Mouse (Mus musculus): Measurements from ENCODE around the gene Rhbdd1. TPM values are rescaled to one million over a fixed set of nuclear protein-coding genes. Genes with fewer than 3 reads are reported as not detected.

Rhbdd1 gene
- polyA plus RNA-seq, 1 experiment from 2014 or later = 7.6 TPM

DNA sequence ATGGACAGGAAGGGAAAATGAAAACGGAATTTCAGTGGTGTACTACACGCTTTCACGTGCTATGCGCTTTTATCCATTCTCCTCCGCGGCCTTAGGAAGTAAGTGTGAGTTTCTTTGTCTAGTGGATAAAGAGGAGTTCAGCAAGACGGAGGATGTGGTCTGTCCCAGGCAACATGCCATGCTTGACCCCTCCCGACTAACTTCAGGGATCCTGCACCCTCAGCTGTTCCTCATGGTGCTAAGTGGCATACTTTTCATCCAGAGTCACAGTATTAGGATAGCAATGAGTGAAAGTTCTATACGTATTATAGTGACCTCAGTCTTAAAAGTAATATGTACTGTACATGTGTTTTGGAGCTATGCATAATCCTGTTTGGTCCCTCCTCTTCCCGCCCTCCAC lies 4.6 kb downstream of the Rhbdd1 start:
- WGBS = 84% methylated on average over 10 of the region's 10 CpGs

DNA sequence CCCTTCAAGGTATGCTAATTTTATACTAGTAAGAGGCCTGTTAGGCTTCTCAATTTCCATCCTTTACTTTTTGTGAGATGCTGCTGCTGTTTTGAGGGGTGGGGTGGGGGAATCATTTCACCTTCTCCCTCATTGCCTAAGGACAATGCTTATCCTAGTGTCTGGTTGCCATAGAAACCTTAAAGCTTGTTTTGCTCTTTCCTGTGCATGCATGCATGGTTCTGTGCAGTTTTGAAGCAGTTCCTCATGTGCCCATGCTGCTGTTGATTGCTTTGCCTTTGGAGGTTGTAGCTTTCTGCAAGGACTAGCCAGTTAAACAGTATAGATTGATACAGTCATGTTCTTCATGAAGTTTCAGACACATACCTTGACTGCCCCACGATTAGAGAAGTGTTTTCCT lies 5.2 kb downstream of the Rhbdd1 start:
- ATAC-seq (ENCODE audit: insufficient read depth) (no peak), DNase-seq (no peak)
- TF ChIP-seq CTCF (IDR thresholded peaks at IDR 0.05; ENCODE audit: low read depth) = no peak
- H3K4me2 ChIP-seq = no peak overlapping the region
- H3K27me3 ChIP-seq (ENCODE audit: insufficient read depth, low read length) = no peaks in the 10 kb centered on the region
- H3K36me3 ChIP-seq (ENCODE audit: insufficient read depth) = no peaks in the 10 kb centered on the region
- H3K9ac ChIP-seq = no peak overlapping the region
- no peaks in the 10 kb centered on the region for H3K9me3 ChIP-seq (ENCODE audit: low read depth, low read length)
- peaks cover 4% of the 10 kb centered on the region; the same call in 1 of the 2 replicates for H3K4me1 ChIP-seq (ENCODE audit: insufficient read depth)
- H3K27ac ChIP-seq (ENCODE audit: low read depth) = no peak overlapping the region
- H3K4me3 ChIP-seq (ENCODE audit: low read depth, low read length) = no peak overlapping the region
- 88% methylated on average over 1 of the region's 1 CpGs for WGBS

More for the DNA sequence above, 4.6 kb downstream of the Rhbdd1 start:
- DNase-seq (no peak), ATAC-seq (ENCODE audit: insufficient read depth) (no peak)
- H3K4me1 ChIP-seq (ENCODE audit: insufficient read depth) = peaks cover 4% of the 10 kb centered on the region; the same call in 1 of the 2 replicates
- no peak overlapping the region for H3K4me3 ChIP-seq (ENCODE audit: low read depth, low read length)
- no peaks in the 10 kb centered on the region for H3K36me3 ChIP-seq (ENCODE audit: insufficient read depth)
- H3K9ac ChIP-seq = no peak overlapping the region
- H3K27ac ChIP-seq (ENCODE audit: low read depth) = no peak overlapping the region
- H3K9me3 ChIP-seq (ENCODE audit: low read depth, low read length) = no peaks in the 10 kb centered on the region
- H3K4me2 ChIP-seq = no peak overlapping the region
- H3K27me3 ChIP-seq (ENCODE audit: insufficient read depth, low read length) = no peaks in the 10 kb centered on the region
- TF ChIP-seq CTCF (IDR thresholded peaks at IDR 0.05; ENCODE audit: low read depth) = no peak

DNA sequence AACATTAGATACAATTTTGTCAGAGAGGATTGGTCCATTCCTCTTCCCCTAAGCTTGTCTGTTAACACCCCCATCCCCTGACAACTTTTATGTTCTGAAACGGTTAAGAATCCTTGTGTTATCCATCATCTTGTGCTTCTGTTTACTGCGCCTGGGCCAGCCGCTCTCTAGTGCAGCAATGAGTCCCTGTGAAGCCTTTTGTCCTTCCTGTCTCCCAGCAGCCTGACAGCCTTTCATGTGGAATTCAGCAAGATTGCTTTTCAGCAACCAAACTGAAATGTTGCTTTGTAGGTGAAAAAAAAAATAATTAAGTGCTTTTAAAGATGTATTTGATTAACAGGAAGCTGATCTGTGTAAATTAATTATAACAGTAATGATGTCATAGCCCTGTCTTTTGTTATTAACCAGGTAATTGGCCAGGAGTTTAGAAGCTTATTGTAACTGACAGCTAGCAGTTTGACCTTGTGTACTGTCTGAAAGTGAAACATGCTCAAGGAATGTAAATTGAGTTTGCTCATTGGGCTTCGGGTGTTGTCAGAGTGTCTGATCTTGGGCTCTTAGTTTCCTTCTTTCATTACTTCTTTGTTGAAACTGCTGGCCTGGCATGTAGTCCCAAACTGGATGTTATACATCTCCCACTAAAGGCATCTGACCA lies 8.0 kb downstream of the Rhbdd1 start:
- Histone ChIP-seq H3K9me3 (ENCODE audit: low read depth, low read length) (no peaks in the 10 kb centered on the region), H3K27me3 (ENCODE audit: insufficient read depth, low read length) (no peaks in the 10 kb centered on the region), H3K36me3 (ENCODE audit: insufficient read depth) (no peaks in the 10 kb centered on the region), H3K4me1 (ENCODE audit: insufficient read depth) (no peaks in the 10 kb centered on the region), H3K9ac (no peak overlapping the region), H3K4me3 (ENCODE audit: low read depth, low read length) (no peak overlapping the region), H3K27ac (ENCODE audit: low read depth) (no peak overlapping the region), H3K4me2 (no peak overlapping the region)
- TF ChIP-seq CTCF (IDR thresholded peaks at IDR 0.05; ENCODE audit: low read depth) = no peak
- no peak for ATAC-seq (ENCODE audit: insufficient read depth)
- DNase-seq = no peak
- WGBS = 23% methylated on average over 4 of the region's 4 CpGs

DNA sequence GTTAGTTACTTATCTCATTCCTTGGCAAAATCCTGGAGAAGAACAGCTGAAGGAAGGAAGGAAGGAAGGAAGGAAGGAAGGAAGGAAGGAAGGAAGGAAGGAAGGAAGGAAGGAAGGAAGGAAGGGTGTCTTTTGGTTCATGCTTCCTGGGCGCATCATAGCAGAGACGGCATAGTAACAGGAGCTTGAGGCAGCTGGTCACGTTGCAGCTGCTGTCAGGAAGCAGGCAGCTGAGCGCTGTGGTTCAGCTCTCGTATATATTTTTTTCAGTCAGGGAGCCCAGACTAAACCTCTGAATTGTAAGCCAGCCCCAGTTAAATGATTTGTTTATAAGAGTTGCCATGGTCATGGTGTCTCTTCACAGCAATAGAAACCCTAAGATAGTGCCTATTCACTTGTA lies 9.9 kb downstream of the Rhbdd1 start:
- no peak overlapping the region for H3K4me3 ChIP-seq (ENCODE audit: low read depth, low read length)
- no peak overlapping the region for H3K4me2 ChIP-seq
- ATAC-seq (ENCODE audit: insufficient read depth) (no peak), DNase-seq (no peak)
- no peaks in the 10 kb centered on the region for H3K27me3 ChIP-seq (ENCODE audit: insufficient read depth, low read length)
- no peaks in the 10 kb centered on the region for H3K36me3 ChIP-seq (ENCODE audit: insufficient read depth)
- WGBS = 67% methylated on average over 5 of the region's 5 CpGs
- H3K4me1 ChIP-seq (ENCODE audit: insufficient read depth) = no peaks in the 10 kb centered on the region
- no peak overlapping the region for H3K9ac ChIP-seq
- no peak for TF ChIP-seq CTCF (IDR thresholded peaks at IDR 0.05; ENCODE audit: low read depth)
- no peak overlapping the region for H3K27ac ChIP-seq (ENCODE audit: low read depth)
- H3K9me3 ChIP-seq (ENCODE audit: low read depth, low read length) = no peaks in the 10 kb centered on the region

DNA sequence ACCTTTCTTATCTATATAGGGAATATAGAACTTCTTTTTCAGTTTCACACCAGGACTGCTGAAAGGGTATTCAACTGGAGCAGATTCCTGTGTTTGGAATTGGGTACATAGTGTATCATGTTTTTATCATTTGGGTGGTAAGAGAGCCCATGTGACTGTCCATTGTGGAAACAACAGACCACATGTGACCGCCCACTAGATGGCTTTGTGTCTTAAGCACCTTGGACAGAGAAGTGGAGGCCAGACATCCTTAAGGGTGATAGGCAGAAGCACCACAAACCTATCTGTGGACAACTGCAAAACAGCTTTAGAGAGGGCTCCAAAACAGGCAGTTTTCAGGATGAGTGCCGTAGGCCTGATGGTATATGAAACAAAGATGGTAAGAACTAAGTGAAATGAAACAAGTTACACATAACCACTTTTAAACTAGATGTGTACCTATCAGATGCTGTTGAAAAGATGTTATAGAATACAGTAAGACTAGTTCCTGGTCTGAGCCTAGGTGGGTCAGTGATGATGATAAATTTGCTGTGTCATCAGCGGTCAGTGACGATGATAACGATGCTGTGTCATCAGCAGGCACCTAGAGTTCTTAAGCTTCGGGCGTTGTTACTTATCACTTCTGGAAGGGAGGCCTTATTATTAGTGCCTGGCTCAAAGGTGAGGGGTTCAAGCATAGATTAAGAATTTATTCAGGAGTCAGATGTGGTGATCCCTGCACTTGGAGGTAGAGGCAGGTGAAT lies 12.0 kb downstream of the Rhbdd1 start:
- no peak for ATAC-seq (ENCODE audit: insufficient read depth)
- TF ChIP-seq CTCF (IDR thresholded peaks at IDR 0.05; ENCODE audit: low read depth) = no peak
- no peaks in the 10 kb centered on the region for H3K27me3 ChIP-seq (ENCODE audit: insufficient read depth, low read length)
- H3K4me3 ChIP-seq (ENCODE audit: low read depth, low read length) = no peak overlapping the region
- DNase-seq = no peak
- no peaks in the 10 kb centered on the region for H3K9me3 ChIP-seq (ENCODE audit: low read depth, low read length)
- H3K4me2 ChIP-seq = no peak overlapping the region
- H3K9ac ChIP-seq = no peak overlapping the region
- no peak overlapping the region for H3K27ac ChIP-seq (ENCODE audit: low read depth)
- H3K36me3 ChIP-seq (ENCODE audit: insufficient read depth) = no peaks in the 10 kb centered on the region
- 81% methylated on average over 7 of the region's 7 CpGs for WGBS
- no peaks in the 10 kb centered on the region for H3K4me1 ChIP-seq (ENCODE audit: insufficient read depth)

DNA sequence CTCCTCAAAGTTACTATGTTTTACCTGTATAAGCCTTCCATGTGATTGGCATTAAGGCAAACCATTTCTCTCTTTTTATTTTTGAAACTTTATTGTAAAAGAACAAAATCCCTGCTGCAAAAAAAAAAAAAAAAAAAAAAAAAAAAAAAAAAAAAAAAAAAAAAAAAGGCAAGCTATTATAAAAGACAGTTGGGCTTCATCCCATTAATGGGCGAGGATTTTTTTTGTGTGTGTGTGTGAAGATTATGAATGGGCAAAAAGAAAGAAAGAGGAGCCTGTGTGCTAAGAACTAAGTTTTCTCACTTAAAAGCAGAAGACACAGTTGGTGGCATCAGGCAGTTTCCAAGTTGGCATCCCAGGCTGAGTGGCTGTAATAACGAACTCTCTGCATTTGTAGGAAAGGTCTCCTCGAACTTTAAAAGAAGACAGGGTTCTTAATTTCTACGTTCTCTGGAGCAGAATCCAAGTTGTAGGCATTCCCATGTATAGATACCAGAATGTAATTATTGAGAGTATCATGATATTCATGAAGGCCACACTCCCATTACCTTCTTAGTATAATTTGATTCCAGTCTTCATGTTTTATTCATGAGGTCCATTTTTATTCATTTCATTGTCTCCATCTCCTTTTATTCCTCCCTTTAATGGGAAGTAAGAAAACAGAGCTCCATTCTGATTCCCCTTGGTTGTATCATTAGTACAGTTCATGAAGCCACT lies 13.1 kb downstream of the Rhbdd1 start:
- no peak overlapping the region for H3K4me2 ChIP-seq
- no peaks in the 10 kb centered on the region for H3K27me3 ChIP-seq (ENCODE audit: insufficient read depth, low read length)
- H3K36me3 ChIP-seq (ENCODE audit: insufficient read depth) = no peaks in the 10 kb centered on the region
- WGBS = 77% methylated on average over 4 of the region's 4 CpGs
- TF ChIP-seq CTCF (IDR thresholded peaks at IDR 0.05; ENCODE audit: low read depth) = no peak
- ATAC-seq (ENCODE audit: insufficient read depth) = no peak
- no peak for DNase-seq
- no peak overlapping the region for H3K27ac ChIP-seq (ENCODE audit: low read depth)
- H3K9me3 ChIP-seq (ENCODE audit: low read depth, low read length) = no peaks in the 10 kb centered on the region
- no peaks in the 10 kb centered on the region for H3K4me1 ChIP-seq (ENCODE audit: insufficient read depth)
- H3K9ac ChIP-seq = no peak overlapping the region
- H3K4me3 ChIP-seq (ENCODE audit: low read depth, low read length) = no peak overlapping the region

DNA sequence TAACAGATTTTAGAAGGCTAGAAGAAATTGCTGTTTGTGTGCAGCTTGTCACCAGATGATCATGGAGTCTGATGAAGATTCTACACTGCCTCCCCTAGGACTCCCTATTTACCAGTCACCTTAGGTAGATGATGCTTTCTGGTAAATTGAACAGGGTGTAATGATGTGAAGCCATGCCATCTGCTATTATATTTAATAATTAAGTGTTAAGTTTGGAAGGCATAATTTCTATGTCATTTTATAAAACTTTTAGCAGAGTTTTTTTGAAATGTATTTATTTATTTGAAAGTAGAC lies 13.6 kb downstream of the Rhbdd1 start:
- no peak for DNase-seq
- Histone ChIP-seq H3K4me2 (no peak overlapping the region), H3K4me1 (ENCODE audit: insufficient read depth) (no peaks in the 10 kb centered on the region), H3K4me3 (ENCODE audit: low read depth, low read length) (no peak overlapping the region), H3K36me3 (ENCODE audit: insufficient read depth) (no peaks in the 10 kb centered on the region), H3K9ac (no peak overlapping the region), H3K27ac (ENCODE audit: low read depth) (no peak overlapping the region), H3K9me3 (ENCODE audit: low read depth, low read length) (no peaks in the 10 kb centered on the region), H3K27me3 (ENCODE audit: insufficient read depth, low read length) (no peaks in the 10 kb centered on the region)
- TF ChIP-seq CTCF (IDR thresholded peaks at IDR 0.05; ENCODE audit: low read depth) = no peak
- ATAC-seq (ENCODE audit: insufficient read depth) = no peak

All from lung, embryonic 14.5 days (tissue).